Mouse (Mus musculus): ENCODE data around the gene Micu1.

DNA sequence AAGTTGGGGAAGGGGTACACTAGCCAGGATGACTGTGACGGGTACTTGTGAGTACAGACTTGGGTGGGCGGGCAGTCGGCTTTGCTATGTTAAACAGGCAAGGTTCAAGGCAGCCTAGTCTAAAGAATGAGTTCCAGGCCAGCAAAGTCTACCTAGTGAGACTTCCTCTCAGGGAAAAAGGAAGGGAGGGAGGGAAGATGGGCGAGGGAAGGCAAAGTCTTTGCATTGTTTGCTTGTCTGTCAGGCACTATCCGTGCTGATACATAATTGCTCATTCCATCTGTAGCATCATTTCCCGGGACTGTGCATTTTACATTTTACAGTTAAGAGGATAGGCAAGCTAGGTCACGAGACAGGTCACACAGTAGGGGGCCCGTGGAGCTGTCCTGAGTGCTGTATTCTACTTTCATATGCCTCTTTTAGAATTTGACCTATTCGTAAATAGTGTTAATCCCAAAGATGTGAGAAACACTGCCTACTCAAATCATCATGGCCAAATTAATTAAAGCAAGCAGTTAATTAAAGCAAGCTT, 51.3 kb downstream of the Micu1 start:
- no peak for TF ChIP-seq CTCF (IDR thresholded peaks at IDR 0.05; ENCODE audit: borderline replicate concordance, insufficient read depth, low read length)
- no peak for TF ChIP-seq POLR2A (IDR thresholded peaks at IDR 0.05; ENCODE audit: low read depth, low read length)
